Mouse (Mus musculus) left cerebral cortex, adult 2 months (tissue): ENCODE data around the gene Bud31. TPM values are rescaled to one million over a fixed set of nuclear protein-coding genes. Genes with fewer than 3 reads are reported as not detected.
"Not testable (repeated sequence)": the region's sequence is repeated elsewhere in the genome, so short reads cannot be mapped to it uniquely, and the experiment has no call there.

Source experiments
- DNase-seq, 2 experiments: peaks; one replicate each; pipeline ENCODE4 v3.0.0; 2021 to 2022; ENCODE audit warnings: low spot score in 2 of 2, mixed read lengths in 1 of 2; ENCODE audit errors: extremely low spot score in 1 of 2
- H3K27ac ChIP-seq: fragments of 200-600 bp; 2 replicates; pipeline ENCODE4 v1.8.1; 2022
- H3K4me3 ChIP-seq: fragments of 200-600 bp; 2 replicates; pipeline ENCODE4 v1.8.1; 2022
- CTCF ChIP-seq: fragments of 200-600 bp; IDR thresholded peaks from 2 replicates; pipeline ENCODE4 v1.8.1; 2022; ENCODE audit warnings: antibody characterized with exemption, mild to moderate bottlenecking, moderate library complexity
- intact Hi-C: fragments of 180-260 bp; cut with DNase I; formaldehyde crosslinking; loops from one replicate; pipeline ENCODE4 v1.15.1; 2025
- long read RNA-seq, 2 experiments: library from polyadenylated mRNA; stranded (forward); transcript quantifications; one replicate each; pipeline ENCODE4 v2.0.0; 2021; ENCODE audit warnings: borderline mapping rate in 2 of 2
- total RNA-seq, 2 experiments: library from RNA; stranded (reverse); gene quantifications; 2 replicates each; pipeline ENCODE4 v1.2.3; 2021

Gene Bud31
- 10 to 100 TPM; 69.4 to 69.6 TPM for total RNA-seq
- long read RNA-seq, experiment 1, transcript Bud31-207 (6 exons, 867 nt): major isoform, 22 of 27 reads
- long read RNA-seq, experiment 1, partial matches to known transcripts: 1 of 27 reads
- long read RNA-seq, experiment 1, other reads (novel, unspliced or antisense): 2 of 27 reads
- long read RNA-seq, experiment 2, transcript Bud31-207 (6 exons, 867 nt): major isoform, 8 of 15 reads
- long read RNA-seq, experiment 2, partial matches to known transcripts: 2 of 15 reads
- long read RNA-seq, experiment 2, other reads (novel, unspliced or antisense): 4 of 15 reads

DNA sequence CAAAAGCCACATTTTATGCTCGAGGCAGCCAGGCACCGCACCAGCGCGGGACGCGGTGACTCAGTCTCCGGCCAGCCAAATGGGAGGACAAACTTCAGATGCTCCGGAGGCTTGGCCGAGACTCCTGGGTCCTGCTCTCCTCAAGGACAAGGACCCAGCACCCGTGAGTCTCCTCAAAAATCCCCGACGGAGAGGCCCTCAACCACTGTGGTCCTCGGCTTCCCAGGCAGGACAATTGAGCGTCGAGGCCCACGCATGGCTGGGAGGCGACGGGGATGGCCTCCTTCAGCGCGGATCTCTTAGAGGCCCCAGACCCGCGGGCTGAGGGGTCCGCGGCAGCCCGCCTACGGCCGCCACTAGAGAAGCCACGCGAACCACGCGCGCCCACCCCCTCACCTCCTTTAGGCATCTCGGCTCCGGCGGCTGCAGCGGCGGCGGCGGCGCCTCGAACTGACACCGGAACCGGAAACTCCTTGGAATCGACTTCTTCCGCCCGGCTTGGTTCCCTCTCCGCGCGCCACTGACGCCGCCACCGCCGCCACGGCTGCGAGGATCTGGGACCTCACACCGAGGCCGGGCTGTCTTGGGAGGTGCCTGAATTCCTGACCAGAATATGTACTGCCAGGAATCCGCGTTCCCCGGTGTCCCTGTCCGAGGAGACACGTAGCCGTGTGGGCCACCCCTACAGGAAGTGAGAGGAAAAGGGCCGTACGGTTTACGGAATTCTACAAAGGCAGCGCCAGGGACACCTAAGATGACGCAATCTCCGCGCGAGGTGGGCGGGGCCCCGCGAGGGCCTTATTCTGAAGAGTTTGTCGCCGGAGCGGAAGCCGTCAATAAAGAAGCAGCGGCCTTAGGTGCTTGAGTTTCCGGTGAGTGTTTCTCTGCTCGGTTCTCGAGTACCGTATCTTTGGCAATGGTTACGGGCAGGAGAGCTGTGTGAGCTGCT, at the start of gene Bud31, which contains the start of gene Pdap1:
Gene Bud31 (plus strand): TSS at position 792 of the 949 bp plus-strand sequence.
Gene Pdap1 (minus strand): TSS at position 668 of the 949 bp plus-strand sequence.
- no peak; the same call in none of the 2 replicates for TF ChIP-seq CTCF
- peak within 1 kb of the TSS; percentile 78 for H3K4me3 ChIP-seq
- peak within 1 kb of the TSS; percentile 100 for H3K27ac ChIP-seq
- intact Hi-C loops: loop anchor here (2.0 kb wide), 1 partner anchor 27 kb away; the partner anchor contains the start of genes Cpsf4 and Ptcd1
- peak; percentile 94 to 95 for DNase-seq

DNA sequence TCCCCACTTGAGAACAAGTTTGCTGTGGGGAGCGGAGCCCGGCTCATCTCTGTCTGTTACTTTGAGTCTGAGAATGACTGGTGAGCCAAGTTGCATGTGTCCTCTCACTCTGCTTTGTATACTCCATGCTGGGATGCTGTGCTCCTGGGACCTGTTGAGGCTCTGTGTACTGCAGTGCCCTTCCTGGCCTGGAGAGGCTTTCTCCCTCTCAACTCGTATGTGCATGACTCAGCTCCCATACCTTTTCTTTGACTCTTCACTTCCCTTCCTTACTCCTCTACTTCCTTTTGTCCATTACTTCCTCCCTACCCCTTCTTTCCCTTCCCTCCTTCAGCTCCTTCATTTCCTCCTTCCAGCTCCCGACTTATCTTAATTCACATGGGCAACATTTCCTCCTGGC, 44.0 kb upstream of the Bud31 start:
- Histone ChIP-seq H3K27ac (no peak overlapping the region), H3K4me3 (no peak overlapping the region)
- no peak for DNase-seq
- no peak for TF ChIP-seq CTCF
- intact Hi-C loops: no loop called here

DNA sequence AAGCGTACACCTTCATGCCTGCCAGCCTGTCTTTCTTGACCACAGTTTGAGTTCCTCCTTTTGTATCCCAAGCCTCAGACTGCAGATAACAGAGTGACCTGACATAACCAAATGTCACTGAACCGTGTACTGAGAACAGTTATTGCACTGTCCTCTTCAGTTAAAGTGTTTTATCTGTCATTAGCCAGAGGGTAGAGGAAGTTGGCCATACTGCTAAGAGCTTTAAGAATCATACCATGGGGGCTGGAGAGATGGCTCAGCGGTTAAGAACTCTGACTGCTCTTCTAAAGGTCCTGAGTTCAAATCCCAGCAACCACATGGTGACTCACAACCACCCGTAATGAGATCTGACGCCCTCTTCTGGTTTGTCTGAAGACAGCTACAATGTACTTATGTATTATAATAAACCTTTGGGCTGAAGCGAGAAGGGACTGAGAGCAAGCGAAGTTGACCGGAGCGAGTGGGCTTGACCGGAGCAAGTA, 41.8 kb upstream of the Bud31 start:
- TF ChIP-seq CTCF: no peak; the same call in 1 of the 2 replicates
- DNase-seq: no peak
- intact Hi-C loops: no loop called here
- no peak overlapping the region for H3K4me3 ChIP-seq
- no peak overlapping the region for H3K27ac ChIP-seq

DNA sequence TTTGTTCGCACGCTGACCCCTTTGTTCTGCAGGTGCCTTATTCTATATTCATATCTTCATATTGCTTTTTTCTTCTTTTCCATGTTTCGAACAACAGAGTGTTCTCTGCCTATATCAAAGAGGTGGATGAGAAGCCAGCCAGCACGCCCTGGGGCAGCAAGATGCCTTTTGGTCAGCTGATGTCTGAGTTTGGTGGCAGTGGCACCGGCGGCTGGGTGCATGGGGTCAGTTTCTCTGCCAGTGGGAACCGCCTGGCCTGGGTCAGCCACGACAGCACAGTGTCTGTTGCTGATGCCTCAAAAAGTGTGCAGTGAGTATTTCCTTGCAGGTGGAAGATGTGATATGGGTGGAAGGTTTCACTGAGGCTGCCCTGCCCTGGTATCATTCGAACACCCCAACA, 39.2 kb upstream of the Bud31 start:
- no peak for DNase-seq
- intact Hi-C loops: no loop called here
- no peak for TF ChIP-seq CTCF
- no peak overlapping the region for H3K27ac ChIP-seq
- no peak overlapping the region for H3K4me3 ChIP-seq

DNA sequence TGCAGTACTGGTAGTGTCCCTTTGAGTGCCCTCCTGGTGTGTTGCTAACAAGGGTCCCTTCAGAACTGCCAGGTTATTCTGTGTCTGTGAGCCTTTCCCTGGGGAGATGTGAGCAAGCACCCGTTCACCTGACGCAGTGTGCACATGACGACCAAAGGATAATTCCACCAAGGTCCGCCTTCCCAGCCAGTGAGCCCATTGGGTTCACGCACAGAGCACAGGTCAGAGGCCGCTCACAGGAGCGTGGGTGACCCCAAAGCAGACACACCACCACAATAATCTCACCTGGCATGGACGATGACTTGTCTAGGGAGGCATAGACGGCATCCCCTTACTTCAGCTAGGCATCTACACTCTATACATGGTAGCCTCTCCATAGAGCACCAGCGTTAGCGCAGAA, 38.7 kb upstream of the Bud31 start:
- DNase-seq, intact Hi-C loops, H3K4me3 ChIP-seq, H3K27ac ChIP-seq: not testable (repeated sequence)

DNA sequence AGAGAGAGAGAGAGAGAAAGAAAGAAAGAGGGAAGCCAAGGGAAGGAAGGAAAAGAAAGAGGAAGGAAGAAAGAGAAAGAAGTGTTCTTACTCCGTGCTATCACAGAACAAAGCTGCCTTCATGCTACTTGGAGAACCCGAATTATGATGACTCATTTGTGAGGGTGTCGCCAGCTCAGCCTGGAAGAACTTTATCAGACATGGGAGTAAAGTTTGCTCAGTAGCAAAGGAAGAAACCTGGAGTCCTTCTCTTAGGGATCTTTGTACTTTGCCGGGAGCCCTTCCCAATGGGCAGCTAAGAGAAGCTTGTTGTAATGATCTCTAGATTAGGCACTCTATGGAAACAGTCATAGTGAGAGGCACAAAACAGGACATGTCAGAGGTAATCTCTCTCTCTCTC, 37.5 kb upstream of the Bud31 start:
- no peak for DNase-seq
- Histone ChIP-seq H3K4me3 (no peak overlapping the region), H3K27ac (no peak overlapping the region)
- intact Hi-C loops: no loop called here
- TF ChIP-seq CTCF: no peak

DNA sequence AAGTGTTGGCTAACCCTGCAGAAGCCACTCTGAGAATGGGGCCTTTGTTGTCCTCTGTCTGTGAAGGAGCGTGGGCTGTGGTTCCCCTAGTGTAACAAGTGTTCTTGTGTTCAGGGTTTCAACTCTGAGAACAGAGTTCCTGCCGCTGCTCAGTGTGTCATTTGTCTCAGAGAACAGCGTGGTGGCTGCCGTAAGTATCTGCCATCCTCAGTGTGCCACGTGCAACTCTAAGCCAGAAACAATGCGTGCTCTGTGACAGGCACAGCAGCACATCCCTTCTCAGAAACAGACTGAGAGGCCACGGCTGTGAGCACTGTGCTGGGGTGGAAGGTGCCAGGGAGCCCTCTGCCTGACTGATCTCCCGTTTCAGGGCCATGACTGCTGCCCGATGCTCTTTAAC, 35.8 kb upstream of the Bud31 start:
- H3K4me3 ChIP-seq: no peak overlapping the region
- DNase-seq: no peak
- H3K27ac ChIP-seq: peak overlapping the region; percentile 66; the same call in 1 of the 2 replicates
- TF ChIP-seq CTCF: no peak
- intact Hi-C loops: no loop called here

DNA sequence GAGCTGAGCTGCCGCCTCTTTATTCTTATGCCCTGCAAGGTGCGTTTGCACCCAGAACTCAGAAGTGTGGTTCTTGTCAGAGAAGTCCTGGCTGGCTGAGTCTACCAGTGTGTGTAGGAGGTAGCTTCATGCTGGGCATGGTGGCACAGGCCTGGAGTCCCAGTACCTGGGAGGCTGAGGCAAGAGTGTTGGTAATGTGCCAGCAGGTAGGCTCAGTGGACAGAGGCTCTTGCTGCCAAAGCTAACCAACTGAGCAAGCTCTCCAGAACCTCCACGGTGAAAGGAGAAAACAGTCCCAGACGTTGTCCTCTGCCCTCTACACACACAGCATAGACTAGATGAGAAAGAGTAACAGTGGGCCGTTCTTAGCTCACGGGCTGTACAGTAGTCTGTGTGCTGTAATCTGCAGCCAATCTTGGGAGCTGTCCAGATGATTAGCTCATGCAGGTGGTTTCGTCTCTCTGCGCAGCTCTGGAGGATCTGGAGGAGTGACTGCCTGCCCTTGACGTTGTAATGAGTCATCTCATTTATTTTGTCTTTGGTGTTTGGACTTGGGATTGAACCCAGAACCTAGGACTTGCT, 34.4 kb upstream of the Bud31 start:
- no peak for TF ChIP-seq CTCF
- intact Hi-C loops: no loop called here
- DNase-seq: no peak

DNA sequence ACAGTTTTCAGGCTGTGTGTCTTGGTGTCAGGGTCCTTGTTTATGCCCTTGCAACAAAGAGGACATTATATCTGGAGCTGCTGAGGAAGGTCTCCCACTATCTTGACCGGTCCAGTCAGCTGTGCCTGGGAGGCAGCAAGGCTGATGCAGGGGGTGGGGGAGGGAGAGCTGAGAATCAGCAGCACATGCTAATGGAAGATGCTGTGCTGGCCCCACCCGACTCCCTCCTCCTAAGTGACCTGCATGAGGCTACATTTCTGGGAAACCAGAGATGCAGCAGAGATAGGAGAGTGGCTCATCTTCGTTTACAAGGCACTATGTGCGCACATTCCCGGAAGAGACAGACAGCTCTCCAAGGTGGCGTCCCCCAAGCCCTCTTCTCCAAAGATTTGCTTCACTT, 29.8 kb upstream of the Bud31 start:
- Histone ChIP-seq H3K27ac (no peak overlapping the region), H3K4me3 (no peak overlapping the region)
- intact Hi-C loops: no loop called here
- no peak for TF ChIP-seq CTCF
- DNase-seq: no peak

More for the DNA sequence above, 34.4 kb upstream of the Bud31 start:
- H3K4me3 ChIP-seq: no peak overlapping the region
- H3K27ac ChIP-seq: peak overlapping the region; percentile 19; the same call in 1 of the 2 replicates

DNA sequence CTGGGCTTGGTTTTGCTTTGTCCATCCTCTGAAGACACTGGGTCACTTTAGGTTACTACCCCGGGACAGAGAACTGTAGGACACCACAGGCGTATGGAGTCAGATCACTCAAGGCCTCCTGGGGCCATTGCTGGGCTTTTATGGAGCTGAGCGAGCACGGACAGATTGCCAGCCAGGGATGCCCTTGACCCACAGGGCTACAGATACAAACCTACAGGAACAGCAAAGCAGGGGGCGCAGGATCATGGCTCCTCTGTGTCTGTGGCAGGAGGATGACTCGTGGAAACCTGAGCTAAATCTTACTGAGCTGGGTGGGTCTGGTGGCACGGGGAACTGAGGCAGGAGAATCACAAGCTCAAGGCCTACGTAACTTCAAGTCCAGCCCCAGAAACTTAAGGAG, 27.6 kb upstream of the Bud31 start:
- no peak for DNase-seq
- no peak overlapping the region for H3K27ac ChIP-seq
- H3K4me3 ChIP-seq: no peak overlapping the region
- intact Hi-C loops: no loop called here
- TF ChIP-seq CTCF: no peak

DNA sequence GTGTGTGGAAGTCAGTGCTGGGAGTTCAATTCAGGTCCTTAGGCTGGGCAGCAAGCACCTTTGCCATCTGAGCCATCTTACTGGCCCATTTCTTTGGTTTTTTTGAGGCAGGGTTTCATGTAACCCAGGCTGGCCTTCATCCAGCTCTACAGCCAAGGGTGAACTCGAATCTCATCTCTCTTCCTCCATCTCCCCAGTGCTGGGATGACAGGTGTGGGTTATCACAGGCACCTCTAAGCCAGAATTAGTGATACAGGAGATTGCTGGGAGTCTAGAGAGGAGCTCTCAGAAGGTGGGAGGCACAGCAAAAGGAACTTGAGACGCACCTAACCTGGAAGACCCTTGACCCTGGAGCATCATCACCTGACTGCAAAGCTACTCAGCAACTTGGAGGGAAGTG, 26.7 kb upstream of the Bud31 start:
- DNase-seq: no peak
- Histone ChIP-seq H3K27ac (no peak overlapping the region), H3K4me3 (no peak overlapping the region)
- no peak for TF ChIP-seq CTCF
- intact Hi-C loops: no loop called here

DNA sequence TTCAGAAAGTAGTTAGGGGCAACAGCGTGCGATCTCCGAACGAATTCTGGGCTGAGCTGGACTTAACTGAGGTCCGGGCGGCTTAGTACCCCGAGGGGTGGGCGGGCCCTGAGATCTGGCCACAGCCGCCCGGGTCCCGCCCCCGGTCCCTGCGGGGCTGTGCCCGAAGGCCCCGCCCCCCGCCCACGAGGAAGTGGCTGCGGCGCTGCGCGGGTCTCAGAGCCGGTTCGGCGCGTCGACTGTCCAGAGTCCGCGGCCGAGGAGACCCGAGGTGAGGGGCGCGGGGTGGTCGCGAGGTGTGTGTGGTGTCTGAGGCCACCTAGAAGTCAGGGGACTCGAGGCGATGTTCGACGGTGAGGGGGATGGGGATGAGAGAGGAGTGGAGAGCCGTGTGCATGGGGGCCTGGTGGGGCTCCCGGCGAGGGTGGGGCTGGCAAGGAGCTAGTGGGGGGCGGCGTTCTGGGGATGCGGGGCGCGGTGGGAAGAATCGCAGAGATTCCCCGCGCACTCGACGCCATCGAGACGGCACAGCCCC, 26.0 kb upstream of the Bud31 start, which contains the start of gene Arpc1b:
Gene Arpc1b (plus strand): TSS at position 145 of the 535 bp plus-strand sequence.
- intact Hi-C loops: no loop called here
- peak within 1 kb of the TSS; percentile 78 for H3K27ac ChIP-seq
- peak within 1 kb of the TSS; percentile 57 for H3K4me3 ChIP-seq
- no peak for TF ChIP-seq CTCF
- DNase-seq: peak in 1 of 2 experiments; percentile 37
